Mouse (Mus musculus) spleen, postnatal 4 days (tissue): ENCODE results near the gene Gm16181.

Experiments used
- DNase-seq, 2 experiments: peaks; one replicate each; pipeline ENCODE4 v3.0.0; 2022; ENCODE audit warnings: low spot score in 2 of 2

The Gm16181 gene

GRCm38 (mm10) chr17:35269653-35270347 lies 49.2 kb downstream of the Gm16181 start:
- DNase-seq, result peak; percentile 48 to 77

- peak in 1 of 2 experiments; percentile 53 for DNase-seq
These were observed 51.6 kb downstream of the Gm16181 start for GRCm38 (mm10) chr17:35272249-35272648.
